Mouse (Mus musculus) small intestine, adult 2 months (tissue): ENCODE data around the gene Gm16506.
"Not testable (repeated sequence)": the region's sequence is repeated elsewhere in the genome, so short reads cannot be mapped to it uniquely, and the experiment has no call there.

Source experiments
- CTCF ChIP-seq: fragments of 200-500 bp; IDR thresholded peaks from 2 replicates; pipeline ENCODE4 v1.5.1; 2012; ENCODE audit warnings: low read depth, mild to moderate bottlenecking, control low read depth, inconsistent platforms, low read length, moderate library complexity, mixed read lengths; ENCODE audit not compliant: insufficient replicate concordance, insufficient read length; ENCODE audit errors: extremely low read depth
- POLR2A ChIP-seq: fragments of 200-500 bp; IDR thresholded peaks from 2 replicates; pipeline ENCODE4 v1.6.1; 2012; ENCODE audit warnings: low read depth, mild to moderate bottlenecking, control low read depth, inconsistent platforms, low read length, moderate library complexity

DNA sequence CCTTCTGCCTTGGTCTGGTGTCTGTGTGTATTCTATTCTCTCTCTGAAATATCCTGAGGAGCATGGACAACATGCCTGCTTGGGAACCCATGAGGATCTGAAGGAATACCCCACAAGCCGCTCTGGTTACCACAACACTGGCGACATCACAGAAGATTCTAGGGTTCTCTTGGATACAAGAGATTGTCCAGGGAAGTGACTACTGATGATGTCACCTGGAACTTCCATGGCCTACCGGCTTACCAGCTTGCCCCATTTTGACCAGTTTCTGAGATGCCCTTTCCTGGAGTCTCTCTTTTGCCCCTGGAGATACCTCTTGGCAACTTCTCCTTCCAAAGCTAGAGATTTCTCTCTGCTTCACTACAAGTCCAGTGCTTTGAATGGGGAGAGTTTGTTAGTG is at the start of gene Gm16506:
- not testable (repeated sequence) for TF ChIP-seq CTCF, POLR2A
